Mouse (Mus musculus) neural tube, embryonic 15.5 days (tissue): ENCODE data around the gene Trpt1. TPM values are rescaled to one million over a fixed set of nuclear protein-coding genes. Genes with fewer than 3 reads are reported as not detected.

Source experiments
- ATAC-seq: fragments of 200-750 bp; cut with Nextera tagmentation; 2 replicates; pipeline ENCODE4 v1.8.0; 2017; ENCODE audit warnings: mild to moderate bottlenecking, moderate TSS enrichment, moderate library complexity; ENCODE audit not compliant: low FRiP score
- H3K27ac ChIP-seq: fragments of 300-500 bp; sonication (generic); replicated peaks from 2 replicates; pipeline ENCODE4 v1.5.1; 2015; ENCODE audit warnings: mild to moderate bottlenecking, inconsistent platforms
- H3K27me3 ChIP-seq: fragments of 300-500 bp; sonication (generic); replicated peaks from 2 replicates; pipeline ENCODE4 v1.6.1; 2015; ENCODE audit warnings: inconsistent platforms
- H3K36me3 ChIP-seq: fragments of 300-500 bp; sonication (generic); 2 replicates; pipeline ENCODE4 v1.6.1; 2015; ENCODE audit warnings: inconsistent platforms
- H3K4me1 ChIP-seq: fragments of 300-500 bp; sonication (generic); 2 replicates; pipeline ENCODE4 v1.6.1; 2015; ENCODE audit warnings: inconsistent platforms
- H3K4me2 ChIP-seq: fragments of 300-500 bp; sonication (generic); 2 replicates; pipeline ENCODE4 v1.6.1; 2015; ENCODE audit warnings: inconsistent platforms, mild to moderate bottlenecking, moderate library complexity
- H3K4me3 ChIP-seq: fragments of 300-500 bp; sonication (generic); replicated peaks from 2 replicates; pipeline ENCODE4 v1.5.1; 2015; ENCODE audit warnings: mild to moderate bottlenecking, inconsistent platforms
- H3K9ac ChIP-seq: fragments of 300-500 bp; sonication (generic); replicated peaks from 2 replicates; pipeline ENCODE4 v1.6.1; 2015; ENCODE audit warnings: mild to moderate bottlenecking, inconsistent platforms
- H3K9me3 ChIP-seq: fragments of 300-500 bp; sonication (generic); replicated peaks from 2 replicates; pipeline ENCODE4 v1.6.1; 2016; ENCODE audit warnings: inconsistent platforms
- WGBS: fragments of 180-500 bp; shearing (Covaris S2); methylation state at CpG from one replicate; pipeline ENCODE4 v1.1.7; 2015; ENCODE audit warnings: mixed read lengths; 5-methylcytosine and 5-hydroxymethylcytosine counted together
- polyA plus RNA-seq: library from polyadenylated mRNA; unstranded; fragments of >200 nt; fragmentation: Nextera tagmentation; extraction: Ambion mirVana; gene quantifications from 2 replicates; pipeline ENCODE4 v1.2.1, GENCODE M21; 2015

Trpt1 gene
- polyA plus RNA-seq, 1 experiment from 2014 or later: 22.1 TPM

DNA sequence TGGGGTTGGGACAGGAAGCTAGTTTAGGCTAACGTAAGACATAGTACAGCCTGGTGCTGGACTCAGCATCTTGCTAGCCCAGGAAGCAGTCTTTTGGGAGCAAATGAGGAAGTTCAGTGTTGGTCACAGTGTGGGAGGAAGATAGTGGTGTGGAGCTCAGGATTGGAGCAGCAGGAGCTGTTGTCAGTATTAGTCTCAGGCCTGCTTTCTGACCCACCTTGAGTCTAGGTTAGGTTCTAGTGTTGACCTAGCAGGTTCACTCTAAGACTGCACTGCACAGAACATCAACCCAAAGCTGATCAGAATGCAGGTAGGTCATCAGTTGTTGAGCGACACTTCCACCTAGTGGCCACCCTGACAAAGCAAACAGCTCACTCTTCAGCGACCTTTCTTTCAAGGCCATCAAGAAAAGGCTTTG, 24.3 kb downstream of the Trpt1 start:
- Histone ChIP-seq H3K27ac (no peak overlapping the region), H3K9me3 (no peaks in the 10 kb centered on the region), H3K36me3 (peaks cover 69% of the 10 kb centered on the region), H3K9ac (no peak overlapping the region), H3K27me3 (no peaks in the 10 kb centered on the region), H3K4me2 (no peak overlapping the region), H3K4me1 (no peaks in the 10 kb centered on the region), H3K4me3 (no peak overlapping the region)
- peak; percentile 55 for ATAC-seq
- 49% methylated on average over 3 of the region's 3 CpGs for WGBS

DNA sequence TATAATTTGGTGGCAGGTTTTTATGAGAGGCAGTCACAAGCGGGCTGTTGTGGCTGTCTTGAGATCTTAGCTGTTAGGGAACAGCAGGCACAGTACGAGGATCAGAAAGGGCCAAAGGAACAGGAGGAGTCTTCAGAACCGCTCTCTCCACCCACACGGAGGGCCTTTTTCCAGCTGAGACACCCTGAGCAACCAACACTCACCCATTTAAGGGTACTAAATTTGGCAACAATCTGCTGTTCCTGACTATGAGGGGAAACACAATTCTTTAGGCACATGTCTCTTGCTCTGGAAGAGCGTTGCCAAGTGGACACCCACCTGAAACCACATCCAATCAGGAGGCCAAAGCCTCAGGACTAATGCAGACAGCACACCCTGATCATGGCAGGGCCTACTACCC, 33.6 kb downstream of the Trpt1 start:
- no peak overlapping the region for H3K4me3 ChIP-seq
- ATAC-seq: no peak
- H3K36me3 ChIP-seq: peaks cover 90% of the 10 kb centered on the region
- H3K9me3 ChIP-seq: no peaks in the 10 kb centered on the region
- no peaks in the 10 kb centered on the region for H3K27me3 ChIP-seq
- H3K27ac ChIP-seq: no peak overlapping the region
- H3K9ac ChIP-seq: no peak overlapping the region
- 94% methylated on average over 5 of the region's 5 CpGs for WGBS
- H3K4me1 ChIP-seq: no peaks in the 10 kb centered on the region
- no peak overlapping the region for H3K4me2 ChIP-seq

DNA sequence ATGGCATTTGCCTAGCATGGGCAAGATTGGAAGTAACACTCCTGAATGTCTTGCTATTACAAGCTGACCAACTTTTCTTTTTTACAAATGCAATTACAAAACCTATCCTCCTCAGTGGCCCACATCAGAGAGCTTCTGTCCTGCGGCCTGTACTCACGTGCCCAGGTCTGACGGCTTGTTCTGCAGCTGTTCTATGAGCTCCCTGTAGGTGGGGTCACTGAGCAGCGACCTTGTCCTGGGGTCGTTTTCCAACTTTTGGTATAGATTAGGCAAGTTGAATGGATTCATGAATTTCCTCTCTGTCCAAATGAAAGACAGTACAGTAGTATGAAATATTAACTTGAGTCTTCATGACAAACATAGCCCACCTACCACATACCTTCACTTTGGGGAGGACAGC, 38.1 kb downstream of the Trpt1 start:
- Histone ChIP-seq H3K9ac (no peak overlapping the region), H3K27me3 (no peaks in the 10 kb centered on the region), H3K4me3 (no peak overlapping the region), H3K4me2 (no peak overlapping the region), H3K36me3 (peaks cover 52% of the 10 kb centered on the region), H3K4me1 (peaks cover 26% of the 10 kb centered on the region), H3K9me3 (no peaks in the 10 kb centered on the region), H3K27ac (no peak overlapping the region)
- 94% methylated on average over 5 of the region's 5 CpGs for WGBS
- no peak for ATAC-seq

DNA sequence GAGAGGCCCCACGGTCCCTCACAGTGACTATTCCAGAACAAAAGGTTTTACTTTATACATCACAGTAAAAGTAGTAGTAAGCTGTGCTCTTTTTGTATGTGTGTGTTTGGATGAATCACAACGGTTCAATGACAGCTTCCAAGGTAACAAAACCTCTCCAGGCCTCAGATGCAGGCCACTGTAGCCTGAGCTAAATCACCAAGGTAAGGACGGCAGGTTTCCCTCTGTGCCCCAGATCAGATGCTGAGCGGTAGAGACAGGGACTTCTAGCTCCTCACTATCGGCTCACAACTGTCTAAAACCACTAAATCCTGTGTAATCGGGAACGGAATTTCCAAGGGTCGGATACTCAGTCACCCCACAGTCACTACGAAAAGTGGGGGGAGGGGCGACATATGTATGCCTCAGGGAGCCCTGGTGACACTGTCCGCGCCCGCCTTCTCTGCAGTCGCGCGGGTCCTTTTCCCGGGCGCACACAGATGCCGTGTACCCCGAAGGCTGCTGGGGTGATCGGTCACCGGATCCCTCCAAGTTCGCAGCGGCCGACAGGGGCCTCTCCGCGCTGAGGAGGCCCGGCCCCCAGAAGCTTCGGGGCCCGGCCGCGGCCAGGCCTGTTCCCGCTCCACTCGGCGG, 43.3 kb downstream of the Trpt1 start:
- H3K4me2 ChIP-seq: peak overlapping the region; percentile 78
- 1% methylated on average over 35 of the region's 35 CpGs for WGBS
- H3K4me1 ChIP-seq: peaks cover 33% of the 10 kb centered on the region
- peaks cover 6% of the 10 kb centered on the region for H3K36me3 ChIP-seq
- peak; percentile 33 for ATAC-seq
- peak overlapping the region; percentile 91 for H3K9ac ChIP-seq
- peak overlapping the region; percentile 86 for H3K4me3 ChIP-seq
- H3K27me3 ChIP-seq: no peaks in the 10 kb centered on the region
- H3K9me3 ChIP-seq: no peaks in the 10 kb centered on the region
- H3K27ac ChIP-seq: peak overlapping the region; percentile 94

DNA sequence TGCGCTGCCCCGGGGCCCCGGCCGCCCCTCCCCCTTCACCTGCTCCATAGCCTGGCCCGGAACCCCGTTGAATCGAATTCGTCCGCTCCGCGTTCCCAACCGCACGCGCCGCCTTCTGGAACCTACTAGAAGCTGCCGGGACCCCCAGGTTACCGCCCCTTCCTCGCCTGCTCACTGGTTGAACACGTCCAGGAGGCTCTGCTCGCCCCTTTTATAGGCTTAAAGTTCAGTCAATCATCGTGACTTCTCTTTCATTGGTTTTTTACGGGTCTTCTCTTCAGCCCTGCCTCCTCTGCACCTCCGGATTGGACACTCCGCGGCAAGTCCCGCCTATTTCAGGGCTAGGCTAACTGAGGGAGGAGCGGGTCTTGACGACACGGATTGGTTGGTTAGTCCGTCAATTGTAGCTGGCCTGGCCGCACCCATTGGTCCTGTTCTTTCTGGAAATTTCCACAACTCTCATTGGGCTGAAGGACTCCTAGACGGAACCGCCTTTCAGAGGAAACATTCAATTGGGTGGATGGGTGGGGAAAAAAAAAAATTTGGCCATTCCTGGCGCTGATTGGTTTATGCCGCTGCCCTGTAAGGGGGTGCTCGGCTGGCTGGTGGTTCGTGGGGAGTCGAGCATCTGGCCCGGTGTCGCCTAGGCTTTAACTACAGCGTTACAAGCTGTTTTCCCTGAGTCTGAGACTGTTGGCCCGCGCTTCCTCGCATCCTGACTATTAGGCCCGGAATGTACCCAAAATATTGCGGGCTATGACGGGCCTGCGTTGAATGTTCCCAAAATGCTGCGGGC, 44.1 kb downstream of the Trpt1 start, which contains the start of gene Stip1:
TSS of gene Stip1 (minus strand) at position 127 of the 796 bp plus-strand sequence.
- Histone ChIP-seq H3K9me3 (no peaks in the 10 kb centered on the region), H3K4me2 (peak within 1 kb of the TSS; percentile 91), H3K4me1 (peaks cover 33% of the 10 kb centered on the region), H3K4me3 (peak within 1 kb of the TSS; percentile 86), H3K27me3 (no peaks in the 10 kb centered on the region), H3K27ac (peak within 1 kb of the TSS; percentile 96), H3K9ac (peak within 1 kb of the TSS; percentile 91), H3K36me3 (no peaks in the 10 kb centered on the region; the same call in 1 of the 2 replicates)
- ATAC-seq: peak; percentile 99
- under 1% methylated on average over 49 of the region's 49 CpGs for WGBS

DNA sequence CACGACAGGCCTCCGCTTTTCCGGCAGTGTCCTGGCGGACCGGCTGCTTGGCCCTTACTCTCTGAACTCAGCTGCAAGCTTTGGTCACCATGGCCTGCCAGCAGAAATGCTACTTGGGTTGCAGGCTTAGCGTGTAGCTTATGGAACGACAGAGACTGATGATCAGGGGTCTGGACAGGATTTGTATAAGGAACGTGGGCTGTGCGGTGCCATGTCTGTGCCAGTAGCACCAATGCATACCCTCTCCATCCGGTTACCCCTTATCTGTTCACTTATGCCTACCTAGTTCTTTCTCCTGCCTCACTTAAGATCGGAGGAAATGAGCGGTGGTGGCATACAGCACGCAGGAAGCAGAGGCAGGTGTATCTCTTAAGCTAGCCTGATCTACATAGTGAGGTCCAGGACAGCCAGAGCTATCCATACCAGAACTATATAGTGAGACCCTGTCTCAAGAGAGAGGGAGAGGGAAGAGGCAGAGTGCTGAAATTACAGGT, 44.8 kb downstream of the Trpt1 start:
- Histone ChIP-seq H3K4me2 (peak overlapping the region; percentile 91), H3K27ac (peak overlapping the region; percentile 96), H3K4me1 (peaks cover 33% of the 10 kb centered on the region), H3K27me3 (no peaks in the 10 kb centered on the region), H3K9ac (peak overlapping the region; percentile 88), H3K4me3 (peak overlapping the region; percentile 58), H3K36me3 (no peaks in the 10 kb centered on the region; the same call in 1 of the 2 replicates), H3K9me3 (no peaks in the 10 kb centered on the region)
- 30% methylated on average over 13 of the region's 13 CpGs for WGBS
- 0 out of 2 replicates have a peak, but pooled peaks have one; percentile 0 for ATAC-seq

DNA sequence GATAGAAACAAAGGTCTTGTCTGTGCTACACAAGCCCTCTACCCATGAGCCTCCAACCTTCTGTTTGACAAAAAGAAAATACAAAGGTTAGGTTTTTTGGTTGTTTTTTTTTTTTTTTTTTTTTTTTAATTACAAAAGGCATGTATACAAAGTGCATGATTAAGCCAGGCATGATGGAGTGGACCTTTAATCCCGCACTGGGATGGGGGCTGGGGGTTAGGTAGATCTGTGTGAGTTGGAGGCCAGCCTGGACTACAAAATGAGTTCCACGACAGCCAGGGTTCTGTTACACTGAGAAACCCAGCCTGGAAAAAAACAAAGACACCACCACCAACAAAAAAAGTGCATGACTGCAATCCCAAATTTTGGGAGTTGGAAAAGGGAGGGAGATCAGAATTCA, 45.2 kb downstream of the Trpt1 start:
- peak overlapping the region; percentile 96 for H3K27ac ChIP-seq
- peaks cover 32% of the 10 kb centered on the region for H3K4me1 ChIP-seq
- H3K4me2 ChIP-seq: peak overlapping the region; percentile 91
- no peaks in the 10 kb centered on the region for H3K27me3 ChIP-seq
- no peaks in the 10 kb centered on the region for H3K9me3 ChIP-seq
- no peak overlapping the region for H3K9ac ChIP-seq
- 90% methylated on average over 2 of the region's 2 CpGs for WGBS
- peak overlapping the region; percentile 58; the same call in 1 of the 2 replicates for H3K4me3 ChIP-seq
- H3K36me3 ChIP-seq: no peaks in the 10 kb centered on the region
- ATAC-seq: no peak

DNA sequence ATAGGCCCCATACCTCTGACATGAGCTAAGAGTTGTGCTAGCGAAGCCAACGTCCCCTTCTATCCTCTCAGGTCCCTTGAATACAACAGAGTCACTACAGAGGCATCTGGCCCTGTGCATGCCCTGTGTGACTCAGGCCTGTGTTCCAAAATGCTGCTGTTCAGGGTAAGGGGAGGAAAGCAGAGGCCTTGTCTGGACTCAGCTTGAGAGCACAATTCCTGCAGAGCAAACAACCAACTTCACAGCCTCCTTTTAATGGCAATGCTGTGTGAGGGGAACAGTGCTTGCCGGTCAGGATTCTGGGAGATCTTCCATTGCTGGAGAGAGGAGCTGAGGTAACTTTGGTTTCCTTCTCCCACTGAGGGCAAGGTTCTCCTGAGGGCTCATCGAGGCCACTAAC, 48.3 kb downstream of the Trpt1 start:
- no peak for ATAC-seq
- Histone ChIP-seq H3K4me3 (no peak overlapping the region), H3K4me1 (peaks cover 6% of the 10 kb centered on the region), H3K9me3 (no peaks in the 10 kb centered on the region), H3K27me3 (no peaks in the 10 kb centered on the region), H3K4me2 (no peak overlapping the region), H3K9ac (no peak overlapping the region), H3K27ac (no peak overlapping the region), H3K36me3 (no peaks in the 10 kb centered on the region)
- WGBS: 43% methylated on average over 4 of the region's 4 CpGs

DNA sequence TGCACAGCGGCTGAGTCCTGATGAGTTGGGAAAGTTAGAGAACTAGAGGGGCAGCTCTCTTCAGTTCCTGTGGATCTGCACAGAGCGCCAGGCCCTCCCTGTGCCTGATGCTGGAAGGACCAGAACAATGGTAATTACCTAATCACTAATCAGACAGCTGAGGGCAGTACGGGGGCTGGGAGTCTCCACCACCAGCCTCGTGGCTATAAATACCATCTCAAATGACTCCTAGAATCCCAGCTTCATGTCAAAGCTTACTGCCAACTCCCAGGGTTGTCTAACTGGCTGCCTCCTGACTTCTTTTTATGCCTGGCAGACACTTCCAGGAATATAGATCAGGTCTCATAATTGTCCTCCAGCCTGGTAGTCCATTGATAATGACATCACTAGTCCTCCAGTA, 48.8 kb downstream of the Trpt1 start:
- WGBS: 17% methylated on average over 4 of the region's 4 CpGs
- H3K36me3 ChIP-seq: no peaks in the 10 kb centered on the region
- H3K4me3 ChIP-seq: no peak overlapping the region
- H3K27ac ChIP-seq: no peak overlapping the region
- H3K4me2 ChIP-seq: no peak overlapping the region
- peaks cover 6% of the 10 kb centered on the region for H3K4me1 ChIP-seq
- no peaks in the 10 kb centered on the region for H3K9me3 ChIP-seq
- H3K27me3 ChIP-seq: no peaks in the 10 kb centered on the region
- H3K9ac ChIP-seq: no peak overlapping the region
- ATAC-seq: no peak

Other genes starting within 250 kb of the Trpt1 start
- gene Rps6ka4, start 155.5 kb upstream of the Trpt1 start, polyA plus RNA-seq: 15.7 and 16.2 TPM in 2 replicates
- 0.92 and 1.8 TPM in 2 replicates for gene Ccdc88b, start 137.9 kb upstream of the Trpt1 start, polyA plus RNA-seq
- 103 and 113 TPM in 2 replicates for gene Trmt112, start 86.4 kb upstream of the Trpt1 start, polyA plus RNA-seq
- 392 and 417 TPM in 2 replicates for gene Prdx5, start 86.0 kb upstream of the Trpt1 start, polyA plus RNA-seq
- 16.9 and 17.1 TPM in 2 replicates for gene Esrra, start 74.3 kb upstream of the Trpt1 start, polyA plus RNA-seq
- 6.8 TPM in 2 replicates for gene Catsperz, start 70.8 kb upstream of the Trpt1 start, polyA plus RNA-seq
- 11.8 and 13.8 TPM in 2 replicates for gene Kcnk4, start 61.6 kb upstream of the Trpt1 start, polyA plus RNA-seq
- gene Bad, start 54.3 kb upstream of the Trpt1 start, polyA plus RNA-seq: 90.8 and 90.9 TPM in 2 replicates
- 59.8 and 72.3 TPM in 2 replicates for gene Gpr137, start 53.7 kb upstream of the Trpt1 start, polyA plus RNA-seq
- 141 and 159 TPM in 2 replicates for gene Ppp1r14b, start 21.2 kb upstream of the Trpt1 start, polyA plus RNA-seq
- gene Plcb3, start 19.7 kb upstream of the Trpt1 start, polyA plus RNA-seq: 14.1 and 23.4 TPM in 2 replicates
- 174 and 190 TPM in 2 replicates for gene Fkbp2, start 15.6 kb upstream of the Trpt1 start, polyA plus RNA-seq
- 68.6 and 83.1 TPM in 2 replicates for gene Vegfb, start 8.5 kb upstream of the Trpt1 start, polyA plus RNA-seq
- gene Dnajc4, start 3.6 kb upstream of the Trpt1 start, polyA plus RNA-seq: 24.8 and 28.1 TPM in 2 replicates
- gene Nudt22, start within 50 bp of the Trpt1 start, polyA plus RNA-seq: 24.8 and 25.9 TPM in 2 replicates
- gene Fermt3, start 23.3 kb downstream of the Trpt1 start, polyA plus RNA-seq: 4.6 and 19.6 TPM in 2 replicates
- 210 and 232 TPM in 2 replicates for gene Stip1, start 43.8 kb downstream of the Trpt1 start, polyA plus RNA-seq
- 7.2 and 7.7 TPM in 2 replicates for gene Macrod1, start 60.7 kb downstream of the Trpt1 start, polyA plus RNA-seq
- gene Flrt1, start 109.6 kb downstream of the Trpt1 start, polyA plus RNA-seq: 10.5 and 10.9 TPM in 2 replicates
- gene Otub1, start 210.2 kb downstream of the Trpt1 start, polyA plus RNA-seq: 226 and 235 TPM in 2 replicates
- gene Cox8a, start 221.5 kb downstream of the Trpt1 start, polyA plus RNA-seq: 1,209 and 1,254 TPM in 2 replicates
- 59.6 and 61.3 TPM in 2 replicates for gene Naa40, start 245.1 kb downstream of the Trpt1 start, polyA plus RNA-seq